Mouse (Mus musculus): ENCODE measurements around the gene Eva1c. TPM values are rescaled to one million over a fixed set of nuclear protein-coding genes. Genes with fewer than 3 reads are reported as not detected.

Gene Eva1c
- polyA plus RNA-seq, 1 experiment from 2014 or later, result 1.7 TPM

GRCm38 (mm10) chr16:90848697-90849096 lies 22.2 kb downstream of the Eva1c start:
- Histone ChIP-seq H3K27ac (no peak overlapping the region), H3K9ac (no peak overlapping the region), H3K4me1 (peaks cover 26% of the 10 kb centered on the region; the same call in 1 of the 2 replicates), H3K4me2 (replicated peaks) (no peak overlapping the region), H3K9me3 (no peaks in the 10 kb centered on the region), H3K36me3 (no peaks in the 10 kb centered on the region), H3K27me3 (peaks cover 5% of the 10 kb centered on the region; the same call in 1 of the 2 replicates), H3K4me3 (no peak overlapping the region)
- 78% methylated on average over 7 of the region's 7 CpGs for WGBS
- no peak for ATAC-seq (ENCODE audit: insufficient number of reproducible peaks, insufficient read depth, low FRiP score, low TSS enrichment)

DNA sequence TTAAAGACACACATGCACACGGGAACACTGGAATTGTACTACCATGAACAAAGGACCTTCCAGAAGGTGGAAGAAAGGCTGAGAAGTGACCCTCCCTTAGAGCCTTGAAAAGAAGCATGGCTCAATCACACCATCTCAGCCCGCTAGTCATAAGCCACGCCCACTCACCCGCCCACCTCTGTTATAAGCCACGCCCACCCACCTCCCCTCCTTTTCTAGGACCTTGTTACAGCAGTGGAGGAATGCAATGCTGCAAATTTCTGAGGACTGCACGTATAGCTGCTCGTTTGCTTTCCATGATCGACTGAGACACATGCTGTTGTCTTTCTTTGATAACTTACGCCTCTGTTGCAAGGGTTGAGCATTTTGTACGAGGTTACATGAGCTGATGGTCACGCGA lies 22.7 kb downstream of the Eva1c start:
- H3K27me3 ChIP-seq, result peaks cover 5% of the 10 kb centered on the region; the same call in 1 of the 2 replicates
- no peaks in the 10 kb centered on the region for H3K36me3 ChIP-seq
- 52% methylated on average over 12 of the region's 12 CpGs for WGBS
- no peak for ATAC-seq (ENCODE audit: insufficient number of reproducible peaks, insufficient read depth, low FRiP score, low TSS enrichment)
- no peaks in the 10 kb centered on the region for H3K9me3 ChIP-seq
- no peak overlapping the region for H3K4me3 ChIP-seq
- H3K4me1 ChIP-seq, result peaks cover 28% of the 10 kb centered on the region; the same call in 1 of the 2 replicates
- H3K27ac ChIP-seq, result no peak overlapping the region
- no peak overlapping the region for H3K4me2 ChIP-seq (replicated peaks)
- H3K9ac ChIP-seq, result no peak overlapping the region

DNA sequence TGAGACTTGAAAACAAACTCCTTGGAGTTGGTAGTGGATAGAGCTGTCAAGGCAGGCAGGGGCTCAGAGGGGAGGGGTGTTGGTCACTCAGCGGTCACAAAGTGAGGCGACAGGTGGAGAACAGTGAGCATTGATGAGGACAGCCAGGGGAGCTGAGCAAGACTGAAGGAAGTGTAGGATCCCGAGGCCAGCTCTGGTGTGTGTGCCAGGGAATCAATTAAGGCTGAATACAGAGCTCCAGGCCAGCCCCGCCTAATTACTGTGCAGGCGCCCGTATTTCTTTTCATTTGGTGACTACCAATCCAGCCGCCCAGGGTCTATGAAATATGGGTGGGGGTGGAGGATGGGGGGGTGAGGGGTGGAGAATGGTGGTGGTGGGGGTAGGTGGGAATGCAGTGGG lies 24.4 kb downstream of the Eva1c start:
- no peak overlapping the region for H3K4me3 ChIP-seq
- 50% methylated on average over 7 of the region's 7 CpGs for WGBS
- H3K27me3 ChIP-seq, result peaks cover 5% of the 10 kb centered on the region; the same call in 1 of the 2 replicates
- H3K27ac ChIP-seq, result no peak overlapping the region
- no peak overlapping the region for H3K9ac ChIP-seq
- peaks cover 38% of the 10 kb centered on the region for H3K4me1 ChIP-seq
- H3K36me3 ChIP-seq, result no peaks in the 10 kb centered on the region
- H3K4me2 ChIP-seq (replicated peaks), result no peak overlapping the region
- no peaks in the 10 kb centered on the region for H3K9me3 ChIP-seq
- no peak for ATAC-seq (ENCODE audit: insufficient number of reproducible peaks, insufficient read depth, low FRiP score, low TSS enrichment)

GRCm38 (mm10) chr16:90851621-90852334 lies 25.3 kb downstream of the Eva1c start:
- ATAC-seq (ENCODE audit: insufficient number of reproducible peaks, insufficient read depth, low FRiP score, low TSS enrichment), result no peak
- Histone ChIP-seq H3K36me3 (no peaks in the 10 kb centered on the region), H3K27me3 (peaks cover 5% of the 10 kb centered on the region; the same call in 1 of the 2 replicates), H3K27ac (no peak overlapping the region), H3K4me1 (peaks cover 38% of the 10 kb centered on the region), H3K4me2 (replicated peaks) (no peak overlapping the region), H3K4me3 (no peak overlapping the region), H3K9me3 (no peaks in the 10 kb centered on the region), H3K9ac (no peak overlapping the region)
- WGBS, result 31% methylated on average over 11 of the region's 11 CpGs

DNA sequence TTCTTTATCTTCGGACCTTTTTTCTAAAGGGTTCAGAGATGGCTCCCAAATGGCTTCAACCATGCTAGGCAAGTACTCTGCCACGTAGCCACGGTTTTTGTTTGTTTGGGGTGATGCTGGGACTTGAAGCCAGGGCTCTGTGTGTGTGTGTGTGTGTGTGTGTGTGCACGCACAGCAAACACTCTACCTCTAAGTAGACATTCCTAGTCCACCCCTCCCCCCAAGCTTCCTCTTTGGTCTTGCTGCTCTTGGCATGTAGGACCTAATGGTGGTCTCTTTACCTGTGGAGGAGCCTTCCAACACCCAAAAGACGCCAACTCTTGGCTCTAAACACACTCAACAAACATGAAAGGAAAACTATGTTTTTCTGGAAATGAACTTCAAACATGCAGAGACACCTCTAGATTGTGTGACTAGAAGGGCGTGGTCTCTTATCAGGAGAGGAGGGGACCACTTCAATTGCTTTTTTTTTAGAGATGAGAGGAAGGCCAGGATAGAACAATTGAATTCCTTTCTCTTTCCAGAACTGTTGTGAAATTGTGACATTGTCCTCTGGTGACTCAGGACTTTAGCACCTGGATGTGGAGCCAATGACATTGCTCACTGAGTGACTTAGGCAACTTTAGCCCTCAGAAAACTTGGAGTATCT lies 30.2 kb downstream of the Eva1c start:
- ATAC-seq (ENCODE audit: insufficient number of reproducible peaks, insufficient read depth, low FRiP score, low TSS enrichment), result no peak
- Histone ChIP-seq H3K4me3 (no peak overlapping the region), H3K9ac (no peak overlapping the region), H3K4me1 (peaks cover 26% of the 10 kb centered on the region), H3K27me3 (no peaks in the 10 kb centered on the region), H3K4me2 (replicated peaks) (no peak overlapping the region), H3K9me3 (no peaks in the 10 kb centered on the region), H3K36me3 (no peaks in the 10 kb centered on the region), H3K27ac (no peak overlapping the region)
- WGBS, result 86% methylated on average over 6 of the region's 6 CpGs

GRCm38 (mm10) chr16:90858206-90858605 lies 31.7 kb downstream of the Eva1c start:
- H3K36me3 ChIP-seq, result no peaks in the 10 kb centered on the region
- no peak overlapping the region for H3K27ac ChIP-seq
- WGBS, result 84% methylated on average over 4 of the region's 4 CpGs
- H3K4me3 ChIP-seq, result no peak overlapping the region
- H3K9ac ChIP-seq, result no peak overlapping the region
- H3K4me1 ChIP-seq, result peaks cover 16% of the 10 kb centered on the region
- no peak overlapping the region for H3K4me2 ChIP-seq (replicated peaks)
- ATAC-seq (ENCODE audit: insufficient number of reproducible peaks, insufficient read depth, low FRiP score, low TSS enrichment), result no peak
- H3K27me3 ChIP-seq, result no peaks in the 10 kb centered on the region
- no peaks in the 10 kb centered on the region for H3K9me3 ChIP-seq

DNA sequence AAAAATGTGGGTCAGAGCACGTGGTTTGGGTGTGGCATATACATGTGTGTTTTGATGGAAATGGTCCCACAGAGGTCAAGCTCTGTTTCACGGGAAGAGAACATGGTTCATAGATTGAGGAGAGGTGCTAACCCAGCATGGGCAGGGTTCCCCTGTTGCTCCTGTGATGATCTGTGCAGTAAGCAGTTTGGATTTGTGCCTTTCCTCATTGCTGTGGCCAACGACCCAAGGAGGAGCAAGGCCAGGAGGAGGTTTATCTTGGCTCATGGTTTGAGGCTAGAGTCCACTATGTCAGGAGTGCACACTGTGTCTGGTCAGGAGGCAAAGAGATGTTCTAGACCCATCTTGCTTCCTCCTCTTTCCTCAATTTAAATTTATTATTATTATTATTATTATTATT lies 36.5 kb downstream of the Eva1c start:
- no peak overlapping the region for H3K9ac ChIP-seq
- H3K4me2 ChIP-seq (replicated peaks), result no peak overlapping the region
- no peak overlapping the region for H3K4me3 ChIP-seq
- WGBS, result 73% methylated on average over 3 of the region's 3 CpGs
- H3K4me1 ChIP-seq, result peaks cover 7% of the 10 kb centered on the region; the same call in 1 of the 2 replicates
- no peak for ATAC-seq (ENCODE audit: insufficient number of reproducible peaks, insufficient read depth, low FRiP score, low TSS enrichment)
- no peaks in the 10 kb centered on the region for H3K36me3 ChIP-seq
- H3K27me3 ChIP-seq, result no peaks in the 10 kb centered on the region
- H3K27ac ChIP-seq, result no peak overlapping the region
- no peaks in the 10 kb centered on the region for H3K9me3 ChIP-seq

DNA sequence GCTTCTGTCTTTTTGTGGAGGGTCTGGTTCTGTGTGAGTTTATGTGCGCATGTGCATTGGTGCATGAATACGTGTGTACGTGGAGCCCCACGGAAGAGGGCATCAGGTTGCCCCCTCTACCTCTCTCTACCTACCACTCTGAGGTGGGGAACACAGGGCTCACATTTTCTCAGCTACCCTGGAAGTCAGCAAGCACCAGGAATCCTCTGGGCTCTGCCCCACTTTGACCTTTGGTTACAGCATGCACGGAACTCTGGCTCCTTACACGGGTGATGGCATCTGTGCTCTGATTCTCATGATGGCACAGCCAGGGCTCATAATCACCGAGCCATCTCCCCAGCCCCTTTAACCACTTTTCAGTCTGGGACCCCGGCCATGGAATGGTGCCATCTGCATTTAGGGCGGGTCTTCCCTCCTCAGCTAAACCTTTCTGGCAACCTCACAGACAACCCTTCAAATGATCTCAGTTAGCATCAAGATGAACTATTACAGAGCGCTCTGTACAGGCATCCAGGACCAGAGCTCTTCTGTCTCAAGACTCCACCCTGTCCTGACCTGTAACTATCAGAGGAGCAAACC lies 37.0 kb downstream of the Eva1c start:
- H3K4me1 ChIP-seq, result peaks cover 9% of the 10 kb centered on the region; the same call in 1 of the 2 replicates
- no peak overlapping the region for H3K9ac ChIP-seq
- H3K4me2 ChIP-seq (replicated peaks), result no peak overlapping the region
- no peak overlapping the region for H3K27ac ChIP-seq
- ATAC-seq (ENCODE audit: insufficient number of reproducible peaks, insufficient read depth, low FRiP score, low TSS enrichment), result no peak
- 87% methylated on average over 10 of the region's 10 CpGs for WGBS
- no peaks in the 10 kb centered on the region for H3K36me3 ChIP-seq
- H3K9me3 ChIP-seq, result no peaks in the 10 kb centered on the region
- H3K27me3 ChIP-seq, result no peaks in the 10 kb centered on the region
- H3K4me3 ChIP-seq, result no peak overlapping the region

DNA sequence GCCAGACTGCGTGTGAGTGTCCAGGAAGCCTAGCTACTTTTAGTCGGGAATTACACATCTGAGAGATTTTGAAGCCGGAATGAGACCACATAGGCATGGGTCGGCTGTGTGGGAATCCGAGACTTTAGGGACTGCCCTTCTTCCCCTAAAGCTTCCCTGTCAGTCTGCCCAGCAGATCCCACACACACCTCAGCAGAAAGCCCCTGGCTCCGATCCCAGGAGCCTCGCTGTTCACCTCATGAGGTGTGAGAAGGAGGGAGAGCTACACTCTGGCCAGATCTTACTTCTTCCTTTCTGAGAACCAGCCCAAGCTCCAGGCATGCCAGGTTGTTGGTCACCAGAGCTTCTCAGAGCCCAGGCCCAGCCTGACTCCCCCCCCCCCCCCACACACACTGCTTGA lies 38.2 kb downstream of the Eva1c start:
- H3K4me2 ChIP-seq (replicated peaks), result no peak overlapping the region
- peaks cover 9% of the 10 kb centered on the region; the same call in 1 of the 2 replicates for H3K4me1 ChIP-seq
- H3K36me3 ChIP-seq, result no peaks in the 10 kb centered on the region
- no peak for ATAC-seq (ENCODE audit: insufficient number of reproducible peaks, insufficient read depth, low FRiP score, low TSS enrichment)
- H3K27me3 ChIP-seq, result no peaks in the 10 kb centered on the region
- H3K27ac ChIP-seq, result no peak overlapping the region
- H3K9ac ChIP-seq, result no peak overlapping the region
- no peak overlapping the region for H3K4me3 ChIP-seq
- no peaks in the 10 kb centered on the region for H3K9me3 ChIP-seq
- 47% methylated on average over 7 of the region's 7 CpGs for WGBS

- Histone ChIP-seq H3K27ac (no peak overlapping the region), H3K4me1 (peaks cover 9% of the 10 kb centered on the region; the same call in 1 of the 2 replicates), H3K9ac (no peak overlapping the region), H3K36me3 (no peaks in the 10 kb centered on the region), H3K4me3 (no peak overlapping the region), H3K27me3 (no peaks in the 10 kb centered on the region), H3K9me3 (no peaks in the 10 kb centered on the region), H3K4me2 (replicated peaks) (no peak overlapping the region)
- ATAC-seq (ENCODE audit: insufficient number of reproducible peaks, insufficient read depth, low FRiP score, low TSS enrichment), result no peak
- WGBS, result 47% methylated on average over 9 of the region's 9 CpGs
Measured at GRCm38 (mm10) chr16:90865652-90866051, 39.1 kb downstream of the Eva1c start.

GRCm38 (mm10) chr16:90868129-90868528 lies 41.6 kb downstream of the Eva1c start:
- Histone ChIP-seq H3K27me3 (no peaks in the 10 kb centered on the region), H3K4me1 (peaks cover 12% of the 10 kb centered on the region; the same call in 1 of the 2 replicates), H3K4me3 (no peak overlapping the region), H3K9ac (no peak overlapping the region), H3K9me3 (no peaks in the 10 kb centered on the region), H3K27ac (no peak overlapping the region), H3K4me2 (replicated peaks) (no peak overlapping the region), H3K36me3 (no peaks in the 10 kb centered on the region)
- WGBS, result 20% methylated on average over 7 of the region's 7 CpGs
- no peak for ATAC-seq (ENCODE audit: insufficient number of reproducible peaks, insufficient read depth, low FRiP score, low TSS enrichment)

DNA sequence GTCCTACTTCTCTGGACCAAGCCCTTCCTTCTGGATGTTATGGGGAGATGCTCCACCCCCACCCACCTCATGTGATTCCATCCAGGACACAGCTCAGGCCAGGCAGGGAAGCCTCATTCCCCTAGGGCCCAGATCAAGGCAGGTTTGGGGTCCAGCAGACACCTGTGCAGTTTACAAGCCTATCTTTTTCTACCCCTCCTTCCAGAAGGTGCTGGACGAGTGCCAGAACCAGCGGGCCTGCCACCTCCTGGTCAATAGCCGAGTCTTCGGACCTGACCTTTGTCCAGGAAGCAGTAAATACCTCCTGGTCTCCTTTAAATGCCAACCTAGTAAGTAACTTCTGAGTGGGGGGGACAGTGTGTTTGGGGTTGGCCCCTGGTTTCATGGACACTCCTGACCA lies 42.8 kb downstream of the Eva1c start:
- Histone ChIP-seq H3K36me3 (no peaks in the 10 kb centered on the region), H3K4me1 (peaks cover 12% of the 10 kb centered on the region; the same call in 1 of the 2 replicates), H3K27ac (no peak overlapping the region), H3K9ac (no peak overlapping the region), H3K27me3 (no peaks in the 10 kb centered on the region), H3K9me3 (no peaks in the 10 kb centered on the region), H3K4me3 (no peak overlapping the region), H3K4me2 (replicated peaks) (no peak overlapping the region)
- 86% methylated on average over 4 of the region's 4 CpGs for WGBS
- ATAC-seq (ENCODE audit: insufficient number of reproducible peaks, insufficient read depth, low FRiP score, low TSS enrichment), result no peak
